Mouse (Mus musculus): ENCODE results near the gene Gm29644. TPM values are rescaled to one million over a fixed set of nuclear protein-coding genes. Genes with fewer than 3 reads are reported as not detected.
"Not testable (repeated sequence)": the region's sequence is repeated elsewhere in the genome, so short reads cannot be mapped to it uniquely, and the experiment has no call there.

Gene Gm29644
- polyA plus RNA-seq (2014; fragmentation: Nextera tagmentation; extraction: Ambion mirVana), result not detected in 2 replicates

DNA sequence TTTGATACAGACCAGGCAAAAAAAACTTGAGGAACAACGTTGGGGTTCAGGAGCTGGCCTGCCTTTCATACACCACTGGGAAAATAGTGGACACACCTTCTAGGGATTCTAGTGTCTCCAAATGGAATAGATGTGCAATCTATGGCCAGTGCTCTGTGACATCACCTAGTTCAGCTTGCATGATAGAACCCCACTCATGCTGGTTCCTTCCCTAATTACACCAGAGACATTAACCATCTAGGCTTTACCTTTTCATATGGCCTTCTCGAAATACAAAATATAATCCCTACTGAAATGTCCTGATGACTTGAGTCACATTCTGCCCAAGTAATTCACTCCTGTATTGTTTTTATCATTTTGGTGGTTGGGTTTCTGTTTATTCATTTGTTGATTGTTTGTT, at the start of gene Gm29644, which contains the start of gene Gm29423:
TSS of gene Gm29644 (minus strand) at position 157 of the 400 bp plus-strand sequence.
TSS of gene Gm29423 (minus strand) at position 101 of the 400 bp plus-strand sequence.
- not testable (repeated sequence) for H3K9ac ChIP-seq (ENCODE audit: low read length); H3K36me3 ChIP-seq (ENCODE audit: control insufficient read depth, insufficient read depth, low read length); H3K4me1 ChIP-seq (ENCODE audit: control insufficient read depth in 2 of 2, insufficient read depth in 2 of 2, low read length in 2 of 2); H3K9me3 ChIP-seq (ENCODE audit: control insufficient read depth, low read length); H3K27me3 ChIP-seq (ENCODE audit: control insufficient read depth, insufficient read depth, low read length); ATAC-seq (ENCODE audit: insufficient number of reproducible peaks, insufficient read depth, low FRiP score, low read depth); H3K27ac ChIP-seq (replicated peaks in 1 of 2; ENCODE audit: control insufficient read depth in 1 of 2, insufficient read depth in 1 of 2, low read depth in 2 of 2, low read length in 2 of 2); H3K4me3 ChIP-seq (ENCODE audit: control insufficient read depth in 1 of 2, insufficient read depth in 1 of 2, low read depth in 1 of 2, low read length in 2 of 2); H3K4me2 ChIP-seq (ENCODE audit: low read length)
- WGBS, result no CpG with 5 or more reads among the region's 2 CpGs

DNA sequence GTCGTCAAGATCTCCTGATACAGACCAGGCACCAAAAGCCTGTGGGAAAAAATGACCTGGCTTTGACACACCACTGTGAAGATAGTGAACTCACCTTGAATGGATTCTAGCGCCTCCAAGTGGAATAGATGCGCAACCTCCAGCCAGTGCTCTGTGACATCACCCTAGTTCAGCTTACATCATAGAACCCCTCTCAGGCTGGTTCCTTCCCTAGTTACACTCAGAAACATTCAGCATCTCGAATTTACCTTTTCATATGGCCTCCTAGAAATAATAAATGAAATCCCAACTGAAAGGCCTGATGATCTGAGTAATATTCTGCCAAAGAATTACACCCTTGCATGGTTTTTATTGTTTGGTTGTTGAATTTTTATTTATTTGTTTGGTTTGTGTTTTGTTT, 29.6 kb downstream of the Gm29644 start, which contains the start of gene Gm21118:
TSS of gene Gm21118 (minus strand) at position 101 of the 400 bp plus-strand sequence.
- H3K9me3 ChIP-seq (ENCODE audit: control insufficient read depth, low read length); H3K4me2 ChIP-seq (ENCODE audit: low read length); H3K27ac ChIP-seq (replicated peaks in 1 of 2; ENCODE audit: control insufficient read depth in 1 of 2, insufficient read depth in 1 of 2, low read depth in 2 of 2, low read length in 2 of 2); H3K9ac ChIP-seq (ENCODE audit: low read length); H3K27me3 ChIP-seq (ENCODE audit: control insufficient read depth, insufficient read depth, low read length); H3K36me3 ChIP-seq (ENCODE audit: control insufficient read depth, insufficient read depth, low read length); H3K4me1 ChIP-seq (ENCODE audit: control insufficient read depth in 2 of 2, insufficient read depth in 2 of 2, low read length in 2 of 2); H3K4me3 ChIP-seq (ENCODE audit: control insufficient read depth in 1 of 2, insufficient read depth in 1 of 2, low read depth in 1 of 2, low read length in 2 of 2); ATAC-seq (ENCODE audit: insufficient number of reproducible peaks, insufficient read depth, low FRiP score, low read depth): not testable (repeated sequence)
- WGBS, result no CpG with 5 or more reads among the region's 4 CpGs

Other genes with a start within 250 kb of the Gm29644 start
- not detected in 2 replicates for gene Gm21118, start 29.7 kb downstream of the Gm29644 start, polyA plus RNA-seq (2014; fragmentation: Nextera tagmentation; extraction: Ambion mirVana)
- gene Gm29423, start 56 bp downstream of the Gm29644 start, polyA plus RNA-seq (2014; fragmentation: Nextera tagmentation; extraction: Ambion mirVana), result not detected in 2 replicates
- gene Gm20888, start 138.5 kb upstream of the Gm29644 start, polyA plus RNA-seq (2014; fragmentation: Nextera tagmentation; extraction: Ambion mirVana), result not detected in 2 replicates

All from heart, embryonic 14.5 days (tissue).